Mouse (Mus musculus) kidney, adult 2 months (tissue): ENCODE data around the gene Rplp0.

Source experiments
- CTCF ChIP-seq: fragments of 200-500 bp; conservative IDR thresholded peaks from 2 replicates; pipeline ENCODE4 v1.5.1; 2011; ENCODE audit warnings: low read depth, mild to moderate bottlenecking, control low read depth, low read length, moderate library complexity, mixed read lengths; ENCODE audit not compliant: insufficient read depth, insufficient read length
- POLR2A ChIP-seq: fragments of 200-500 bp; IDR thresholded peaks from one replicate; pipeline ENCODE4 v1.6.1; 2011; ENCODE audit warnings: low read depth, low read length, control low read depth

- TF ChIP-seq POLR2A (no peak), CTCF (no peak)
Observed at GRCm38 (mm10) chr5:115512375-115512774, 46.9 kb upstream of the Rplp0 start.
